Mouse (Mus musculus) liver, embryonic 14.5 days (tissue): ENCODE measurements around the gene Brk1. TPM values are rescaled to one million over a fixed set of nuclear protein-coding genes. Genes with fewer than 3 reads are reported as not detected.

Source experiments
- ATAC-seq: fragments of 200-750 bp; cut with Nextera tagmentation; 2 replicates; pipeline ENCODE4 v1.8.0; 2017; ENCODE audit warnings: moderate number of reproducible peaks, mild to moderate bottlenecking, moderate library complexity; ENCODE audit not compliant: insufficient read depth
- DNase-seq, 3 experiments: peaks; one replicate each; pipeline ENCODE4 v3.0.0-alpha.2; 2012 to 2013; ENCODE audit warnings: low read depth in 3 of 3, low spot score in 3 of 3
- H3K27ac ChIP-seq: fragments of 300-500 bp; sonication (generic); 2 replicates; pipeline ENCODE4 v1.5.1; 2014; ENCODE audit warnings: moderate library complexity, mild to moderate bottlenecking, control low read depth, inconsistent platforms
- H3K27me3 ChIP-seq: fragments of 300-500 bp; sonication (generic); 2 replicates; pipeline ENCODE4 v1.6.1; 2014; ENCODE audit warnings: mild to moderate bottlenecking, low read length, moderate library complexity; ENCODE audit not compliant: control insufficient read depth, insufficient read depth
- H3K36me3 ChIP-seq: fragments of 300-500 bp; sonication (generic); replicated peaks from 2 replicates; pipeline ENCODE4 v1.6.1; 2014; ENCODE audit warnings: low read depth; ENCODE audit not compliant: control insufficient read depth, insufficient read depth
- H3K4me1 ChIP-seq, 2 experiments: fragments of 200-500 bp in 1 of 2; fragments of 300-500 bp in 1 of 2; sonication (generic) in 1 of 2; replicated peaks; 2 replicates each; pipeline ENCODE4 v1.6.1; 2012 to 2014; ENCODE audit warnings: antibody characterized with exemption in 1 of 2, inconsistent platforms in 1 of 2, low read length in 1 of 2; ENCODE audit not compliant: control insufficient read depth in 2 of 2, insufficient read depth in 2 of 2
- H3K4me2 ChIP-seq: fragments of 300-500 bp; sonication (generic); 2 replicates; pipeline ENCODE4 v1.6.1; 2014; ENCODE audit warnings: low read depth, mild to moderate bottlenecking, control low read depth, moderate library complexity
- H3K4me3 ChIP-seq, 2 experiments: fragments of 200-500 bp in 1 of 2; fragments of 300-500 bp in 1 of 2; sonication (generic) in 1 of 2; 2 replicates each; pipeline ENCODE4 v1.5.1; 2012 to 2014; ENCODE audit warnings: low read depth in 2 of 2, low read length in 2 of 2, mild to moderate bottlenecking in 2 of 2, control low read depth in 1 of 2, inconsistent platforms in 1 of 2, moderate library complexity in 1 of 2; ENCODE audit not compliant: insufficient read depth in 1 of 2
- H3K9ac ChIP-seq: fragments of 300-500 bp; sonication (generic); replicated peaks from 2 replicates; pipeline ENCODE4 v1.6.1; 2014; ENCODE audit warnings: mild to moderate bottlenecking, control low read depth, moderate library complexity
- H3K9me3 ChIP-seq: fragments of 300-500 bp; sonication (generic); 2 replicates; pipeline ENCODE4 v1.6.1; 2016; ENCODE audit warnings: low read length, mixed read lengths; ENCODE audit not compliant: control insufficient read depth
- CTCF ChIP-seq: IDR thresholded peaks from 2 replicates; pipeline ENCODE4 v1.5.1; 2016; ENCODE audit warnings: antibody characterized with exemption, low read depth, control low read depth
- EP300 ChIP-seq: IDR thresholded peaks from 2 replicates; pipeline ENCODE4 v1.6.1; 2016; ENCODE audit warnings: antibody characterized with exemption, low read depth
- WGBS: fragments of 180-500 bp; shearing (Covaris S2); extraction: QIAGEN DNeasy Blood & Tissue Kit; methylation state at CpG from one replicate; pipeline ENCODE4 v1.1.7; 2014; ENCODE audit not compliant: insufficient replicate concordance; 5-methylcytosine and 5-hydroxymethylcytosine counted together
- polyA plus RNA-seq, 2 experiments: library from polyadenylated mRNA; depleted of rRNA in 1 of 2; stranded (reverse) in 1 of 2; unstranded in 1 of 2; fragments of >200 nt; fragmentation: Nextera tagmentation in 1 of 2; extraction: Ambion mirVana in 1 of 2; gene quantifications; 2 replicates each; pipeline versions ENCODE4 v1.2.1 to v1.2.3; 2012 to 2014

Brk1 gene
- polyA plus RNA-seq, 2 experiments: 71.1 to 88.8 TPM

- Histone ChIP-seq H3K27ac (no peak overlapping the region), H3K4me1 (no peaks in the 10 kb centered on the region), H3K9me3 (no peaks in the 10 kb centered on the region), H3K36me3 (peaks cover 9% of the 10 kb centered on the region), H3K4me3 (no peak overlapping the region), H3K27me3 (no peaks in the 10 kb centered on the region), H3K4me2 (no peak overlapping the region), H3K9ac (no peak overlapping the region)
- TF ChIP-seq CTCF: no peak
- TF ChIP-seq EP300: no peak
- ATAC-seq (no peak), DNase-seq (no peak)
- 71% methylated on average over 5 of the region's 5 CpGs for WGBS
These were observed 25.8 kb downstream of the Brk1 start for GRCm38 (mm10) chr6:113630322-113630721.

GRCm38 (mm10) chr6:113632863-113633262 is 28.3 kb downstream of the Brk1 start:
- TF ChIP-seq EP300 (no peak), CTCF (no peak)
- H3K4me3 ChIP-seq: no peak overlapping the region
- H3K36me3 ChIP-seq: peaks cover 9% of the 10 kb centered on the region
- no peaks in the 10 kb centered on the region for H3K9me3 ChIP-seq
- H3K27ac ChIP-seq: no peak overlapping the region
- DNase-seq: no peak
- no peaks in the 10 kb centered on the region for H3K4me1 ChIP-seq
- H3K4me2 ChIP-seq: no peak overlapping the region
- no peak for ATAC-seq
- no peak overlapping the region for H3K9ac ChIP-seq
- WGBS: 75% methylated on average over 4 of the region's 4 CpGs
- H3K27me3 ChIP-seq: no peaks in the 10 kb centered on the region

- Histone ChIP-seq H3K9me3 (no peaks in the 10 kb centered on the region), H3K27me3 (no peaks in the 10 kb centered on the region), H3K4me1 (peaks cover 6 to 15% of the 10 kb centered on the region in 2 experiments), H3K4me2 (peak within 1 kb of the TSS; percentile 72), H3K9ac (peak within 1 kb of the TSS; percentile 58), H3K27ac (peak within 1 kb of the TSS; percentile 57), H3K4me3 (peak within 1 kb of the TSS; percentile 62 to 87), H3K36me3 (no peaks in the 10 kb centered on the region)
- TF ChIP-seq EP300: peak; percentile 36; the same call in 1 of the 2 replicates
- peak; percentile 100 for TF ChIP-seq CTCF
- ATAC-seq (peak; percentile 93), DNase-seq (peak; percentile 84 to 86 (median 85))
- 2% methylated on average over 37 of the region's 37 CpGs for WGBS
These were observed 33.9 kb downstream of the Brk1 start, which contains the start of gene Irak2 for GRCm38 (mm10) chr6:113638302-113639040. TSS of gene Irak2 (plus strand) at chr6:113638467.

GRCm38 (mm10) chr6:113639201-113639600 is 34.6 kb downstream of the Brk1 start:
- Histone ChIP-seq H3K4me3 (peak overlapping the region; percentile 26 to 62; a peak in 3 of 4 replicates), H3K9ac (peak overlapping the region; percentile 19; the same call in 1 of the 2 replicates), H3K36me3 (no peaks in the 10 kb centered on the region), H3K4me1 (peaks cover 6 to 15% of the 10 kb centered on the region in 2 experiments), H3K9me3 (no peaks in the 10 kb centered on the region), H3K4me2 (peak overlapping the region; percentile 72), H3K27ac (peak overlapping the region; percentile 9), H3K27me3 (no peaks in the 10 kb centered on the region)
- TF ChIP-seq CTCF: no peak
- TF ChIP-seq EP300: no peak
- WGBS: 66% methylated on average over 4 of the region's 4 CpGs
- DNase-seq (no peak), ATAC-seq (no peak)

- no peak overlapping the region for H3K4me3 ChIP-seq
- H3K27me3 ChIP-seq: no peaks in the 10 kb centered on the region
- H3K27ac ChIP-seq: no peak overlapping the region
- no peak for ATAC-seq
- no peaks in the 10 kb centered on the region for H3K9me3 ChIP-seq
- 75% methylated on average over 8 of the region's 8 CpGs for WGBS
- H3K4me1 ChIP-seq: peaks cover 6 to 15% of the 10 kb centered on the region in 2 experiments
- H3K36me3 ChIP-seq: no peaks in the 10 kb centered on the region
- no peak for TF ChIP-seq CTCF
- TF ChIP-seq EP300: no peak
- no peak for DNase-seq
- no peak overlapping the region for H3K4me2 ChIP-seq
- no peak overlapping the region for H3K9ac ChIP-seq
These were observed 38.0 kb downstream of the Brk1 start for GRCm38 (mm10) chr6:113642605-113643004.
